Mouse (Mus musculus) neural tube, embryonic 14.5 days (tissue): ENCODE data around the gene Met. TPM values are rescaled to one million over a fixed set of nuclear protein-coding genes. Genes with fewer than 3 reads are reported as not detected.

ENCODE experiments used
- ATAC-seq: fragments of 200-750 bp; cut with Nextera tagmentation; 2 replicates; pipeline ENCODE4 v1.8.0; 2017; ENCODE audit warnings: low read depth, mild to moderate bottlenecking, moderate TSS enrichment, moderate library complexity
- H3K27ac ChIP-seq: fragments of 300-500 bp; sonication (generic); 2 replicates; pipeline ENCODE4 v1.5.1; 2014; ENCODE audit warnings: low read depth, mild to moderate bottlenecking, control low read depth, low read length, moderate library complexity, mixed read lengths
- H3K27me3 ChIP-seq: fragments of 300-500 bp; sonication (generic); 2 replicates; pipeline ENCODE4 v1.6.1; 2014; ENCODE audit warnings: low read length; ENCODE audit not compliant: control insufficient read depth, insufficient read depth
- H3K36me3 ChIP-seq: fragments of 300-500 bp; sonication (generic); 2 replicates; pipeline ENCODE4 v1.6.1; 2014; ENCODE audit warnings: low read length, mixed read lengths; ENCODE audit not compliant: control insufficient read depth, insufficient read depth
- H3K4me1 ChIP-seq: fragments of 300-500 bp; sonication (generic); 2 replicates; pipeline ENCODE4 v1.6.1; 2014; ENCODE audit warnings: low read length; ENCODE audit not compliant: control insufficient read depth, insufficient read depth
- H3K4me2 ChIP-seq: fragments of 300-500 bp; sonication (generic); 2 replicates; pipeline ENCODE4 v1.6.1; 2014; ENCODE audit warnings: mild to moderate bottlenecking, low read depth, low read length, control low read depth
- H3K4me3 ChIP-seq: fragments of 300-500 bp; sonication (generic); 2 replicates; pipeline ENCODE4 v1.5.1; 2014; ENCODE audit warnings: low read depth, low read length, control low read depth, mixed read lengths
- H3K9ac ChIP-seq: fragments of 300-500 bp; sonication (generic); replicated peaks from 2 replicates; pipeline ENCODE4 v1.6.1; 2014; ENCODE audit warnings: low read depth, mild to moderate bottlenecking, control low read depth, low read length, mixed read lengths
- H3K9me3 ChIP-seq: fragments of 300-500 bp; sonication (generic); 2 replicates; pipeline ENCODE4 v1.6.1; 2016; ENCODE audit warnings: low read length; ENCODE audit not compliant: control insufficient read depth
- WGBS: fragments of 180-500 bp; shearing (Covaris S2); extraction: QIAGEN DNeasy Blood & Tissue Kit; methylation state at CpG from one replicate; pipeline ENCODE4 v1.1.7; 2014; 5-methylcytosine and 5-hydroxymethylcytosine counted together
- polyA plus RNA-seq: library from polyadenylated mRNA; unstranded; fragments of >200 nt; fragmentation: Nextera tagmentation; extraction: Ambion mirVana; gene quantifications from 2 replicates; pipeline ENCODE4 v1.2.1, GENCODE M21; 2014

Gene Met
- polyA plus RNA-seq, 1 experiment from 2014 or later: 6.7 TPM

DNA sequence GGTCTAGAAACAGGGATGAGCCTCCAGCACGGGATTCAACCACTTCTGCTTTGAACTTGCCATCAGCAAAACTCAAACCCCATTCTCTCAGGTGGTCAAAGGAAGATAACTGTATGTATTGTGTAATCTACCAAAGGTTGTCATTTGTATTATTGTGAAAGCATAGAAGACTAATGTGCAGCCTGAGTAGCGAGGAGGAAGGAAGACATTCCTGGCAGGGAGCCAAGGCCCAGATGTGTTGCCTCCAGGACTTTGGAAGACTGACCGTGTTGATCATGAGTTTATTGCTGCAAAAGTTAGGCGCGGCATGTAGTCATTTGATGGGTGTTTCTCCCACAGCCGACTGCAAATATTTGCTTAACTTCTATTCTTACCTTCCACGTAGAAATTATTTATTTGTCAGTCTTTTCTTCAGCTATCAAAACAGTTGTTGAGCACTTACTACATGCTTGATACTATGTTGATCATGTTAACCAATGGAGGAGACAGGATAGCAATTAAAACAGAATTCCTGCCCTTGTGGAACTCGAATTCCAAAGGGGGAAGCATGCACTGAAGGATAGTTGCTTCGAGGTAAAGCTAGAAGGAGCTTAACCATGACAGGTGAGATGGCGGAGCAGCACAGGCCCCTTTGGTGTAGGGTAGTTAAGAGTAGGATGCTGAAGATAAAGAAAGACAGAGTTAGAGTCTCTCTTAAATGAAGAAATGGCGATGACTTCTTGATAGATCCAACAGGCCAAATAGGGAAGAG is 132.3 kb downstream of the Met start:
- no peak overlapping the region for H3K27ac ChIP-seq
- H3K36me3 ChIP-seq: no peaks in the 10 kb centered on the region
- no peaks in the 10 kb centered on the region for H3K27me3 ChIP-seq
- H3K9me3 ChIP-seq: peaks cover 3% of the 10 kb centered on the region; the same call in 1 of the 2 replicates
- WGBS: 81% methylated on average over 11 of the region's 11 CpGs
- no peaks in the 10 kb centered on the region for H3K4me1 ChIP-seq
- no peak overlapping the region for H3K4me2 ChIP-seq
- H3K9ac ChIP-seq: no peak overlapping the region
- no peak for ATAC-seq
- no peak overlapping the region for H3K4me3 ChIP-seq

DNA sequence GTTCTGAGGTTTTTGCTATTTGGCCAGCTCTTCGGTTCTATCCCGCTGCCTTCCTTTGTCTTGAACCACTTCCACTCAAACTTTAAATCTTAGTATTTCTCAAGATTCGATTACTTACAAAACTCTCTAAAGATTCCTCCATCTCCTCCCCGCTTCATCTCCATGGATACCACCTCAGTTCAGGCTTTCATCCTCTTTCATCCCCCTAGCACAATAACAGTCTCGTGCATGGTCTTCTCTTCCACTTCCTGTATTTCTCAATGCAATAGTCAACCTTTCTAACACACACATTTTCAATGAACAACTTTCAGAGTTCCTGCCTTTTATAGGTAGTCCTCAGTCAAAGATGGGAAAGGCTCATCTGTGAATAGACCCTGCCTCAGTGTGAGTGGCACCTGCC is 135.8 kb downstream of the Met start:
- Histone ChIP-seq H3K4me1 (no peaks in the 10 kb centered on the region), H3K36me3 (no peaks in the 10 kb centered on the region), H3K9ac (no peak overlapping the region), H3K9me3 (no peaks in the 10 kb centered on the region), H3K4me3 (no peak overlapping the region), H3K27me3 (no peaks in the 10 kb centered on the region), H3K4me2 (no peak overlapping the region), H3K27ac (no peak overlapping the region)
- WGBS: 78% methylated on average over 5 of the region's 5 CpGs
- ATAC-seq: no peak

DNA sequence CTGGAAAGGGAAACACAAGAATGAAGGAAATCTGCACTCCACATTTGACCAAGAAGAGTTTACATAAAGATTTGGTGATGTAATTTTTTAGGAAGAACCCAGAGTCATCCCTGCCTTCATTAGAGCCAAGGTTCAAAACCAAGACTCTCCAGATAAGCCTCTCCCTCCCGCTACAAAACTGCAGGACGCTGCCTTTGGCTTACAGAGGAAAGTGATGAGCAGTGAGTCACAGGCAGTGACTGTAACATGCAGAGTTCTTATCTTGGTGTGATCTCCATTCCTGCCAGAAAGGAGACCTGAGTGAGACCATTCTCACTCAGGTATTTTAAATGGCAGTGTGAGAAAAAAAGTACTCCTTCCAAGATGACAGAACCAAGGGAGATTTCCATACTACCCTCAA is 137.9 kb downstream of the Met start:
- Histone ChIP-seq H3K27ac (no peak overlapping the region), H3K4me2 (no peak overlapping the region), H3K4me3 (no peak overlapping the region), H3K9me3 (no peaks in the 10 kb centered on the region), H3K4me1 (no peaks in the 10 kb centered on the region), H3K9ac (no peak overlapping the region), H3K27me3 (no peaks in the 10 kb centered on the region), H3K36me3 (no peaks in the 10 kb centered on the region)
- ATAC-seq: no peak
- WGBS: 64% methylated on average over 2 of the region's 2 CpGs

DNA sequence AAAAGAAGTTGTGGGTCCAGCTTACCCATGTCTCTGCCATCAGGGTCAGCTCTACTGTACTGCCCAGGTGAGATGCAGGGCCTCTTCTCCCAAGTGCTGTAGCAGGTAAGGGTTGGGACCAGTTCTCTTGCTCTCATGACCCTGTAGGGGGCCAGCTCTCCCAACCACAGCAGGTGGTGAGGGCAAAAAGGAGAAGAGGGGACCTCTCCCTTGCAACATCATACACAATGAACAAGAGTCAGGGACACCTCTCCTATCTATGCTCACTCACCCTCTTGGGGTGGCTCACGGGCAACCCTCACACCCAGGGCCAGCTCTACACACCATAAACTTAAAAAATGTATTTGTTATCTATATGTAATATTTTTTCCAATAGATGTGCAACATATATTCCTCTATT is 143.3 kb downstream of the Met start:
- Histone ChIP-seq H3K36me3 (no peaks in the 10 kb centered on the region), H3K9me3 (no peaks in the 10 kb centered on the region), H3K27ac (no peak overlapping the region), H3K27me3 (no peaks in the 10 kb centered on the region), H3K9ac (no peak overlapping the region), H3K4me2 (no peak overlapping the region), H3K4me3 (no peak overlapping the region), H3K4me1 (no peaks in the 10 kb centered on the region)
- WGBS: 90% methylated on average over 1 of the region's 1 CpGs
- no peak for ATAC-seq

DNA sequence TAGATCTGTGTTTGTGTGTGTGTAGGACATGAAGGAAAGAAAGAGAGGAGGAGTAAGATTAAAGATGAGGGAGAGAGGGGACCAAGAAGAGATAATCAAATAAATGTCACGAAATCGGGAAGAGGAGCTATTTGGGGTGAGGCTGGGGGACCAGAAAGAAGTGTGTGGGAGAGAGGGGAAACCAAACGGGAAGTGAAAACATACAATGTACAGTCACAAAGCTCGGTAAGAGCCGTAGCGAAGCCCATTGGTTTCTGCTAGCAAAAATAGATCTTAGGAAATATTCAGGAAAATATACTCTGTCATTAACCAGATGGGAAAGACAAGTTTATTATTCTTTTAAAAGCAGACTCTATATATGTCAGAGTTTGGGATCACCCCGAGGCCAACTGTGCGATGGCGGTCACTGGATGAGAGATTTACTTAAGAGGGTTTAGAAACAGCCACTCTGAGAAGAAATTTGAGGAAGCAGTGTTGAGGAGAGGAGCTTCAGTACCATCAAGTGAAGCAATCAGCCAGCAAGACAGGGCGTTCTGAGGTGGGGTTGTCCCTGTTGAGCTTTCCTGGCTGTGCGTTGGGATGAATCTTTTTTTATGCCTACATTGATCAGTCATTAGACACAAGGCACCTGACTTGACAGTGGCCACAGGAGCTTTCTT is 147.9 kb downstream of the Met start:
- ATAC-seq: no peak
- Histone ChIP-seq H3K27me3 (no peaks in the 10 kb centered on the region), H3K36me3 (no peaks in the 10 kb centered on the region)

DNA sequence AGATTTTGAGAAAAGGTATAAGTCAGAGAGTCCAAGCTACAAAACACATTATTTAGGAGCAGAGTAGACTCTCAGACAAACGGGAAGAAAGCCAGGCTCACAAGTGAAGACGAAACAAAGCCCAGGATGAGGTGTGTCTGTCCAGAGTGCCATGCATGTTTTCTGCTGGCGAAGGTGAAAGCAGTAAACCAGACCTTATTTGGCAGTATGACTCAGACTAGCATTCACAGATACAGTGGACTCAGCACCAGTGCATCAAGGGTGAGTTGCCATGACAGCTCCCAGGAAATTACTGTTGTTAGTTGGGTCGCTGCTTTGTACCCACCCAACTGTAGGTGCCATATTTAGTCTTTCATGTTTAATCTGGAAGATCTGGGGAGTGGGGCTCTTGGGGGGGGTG is 149.1 kb downstream of the Met start:
- Histone ChIP-seq H3K9me3 (no peaks in the 10 kb centered on the region), H3K27me3 (no peaks in the 10 kb centered on the region), H3K4me3 (no peak overlapping the region), H3K4me1 (no peaks in the 10 kb centered on the region), H3K27ac (no peak overlapping the region), H3K9ac (no peak overlapping the region), H3K4me2 (no peak overlapping the region), H3K36me3 (no peaks in the 10 kb centered on the region)
- ATAC-seq: no peak
- 92% methylated on average over 4 of the region's 4 CpGs for WGBS

More for the DNA sequence above, 147.9 kb downstream of the Met start:
- Histone ChIP-seq H3K4me2 (no peak overlapping the region), H3K27ac (no peak overlapping the region), H3K9ac (no peak overlapping the region), H3K4me3 (no peak overlapping the region), H3K4me1 (no peaks in the 10 kb centered on the region), H3K9me3 (no peaks in the 10 kb centered on the region)
- WGBS: 90% methylated on average over 11 of the region's 11 CpGs

DNA sequence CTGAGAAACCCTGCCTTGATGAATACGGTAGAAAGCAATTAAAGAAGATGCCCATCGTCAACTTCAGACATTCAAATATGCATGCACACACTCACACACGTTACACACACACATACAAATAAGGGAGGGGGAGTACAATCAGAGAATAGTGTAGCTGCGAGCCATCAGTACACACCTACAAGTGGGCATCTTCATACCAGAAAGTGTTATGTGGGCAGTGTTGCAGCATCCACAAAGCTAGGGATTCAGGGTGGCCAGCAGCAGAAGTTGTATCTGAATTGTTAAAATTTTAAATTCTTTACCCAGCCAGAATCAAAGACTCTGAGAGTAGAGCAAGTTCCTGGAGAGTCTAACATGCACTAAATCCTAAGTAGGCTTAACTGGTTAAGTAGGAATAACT is 157.2 kb downstream of the Met start:
- H3K27ac ChIP-seq: no peak overlapping the region
- WGBS: 88% methylated on average over 4 of the region's 4 CpGs
- H3K4me3 ChIP-seq: no peak overlapping the region
- no peak overlapping the region for H3K4me2 ChIP-seq
- no peak for ATAC-seq
- no peaks in the 10 kb centered on the region for H3K4me1 ChIP-seq
- no peak overlapping the region for H3K9ac ChIP-seq
- no peaks in the 10 kb centered on the region for H3K27me3 ChIP-seq
- no peaks in the 10 kb centered on the region for H3K36me3 ChIP-seq
- no peaks in the 10 kb centered on the region for H3K9me3 ChIP-seq

DNA sequence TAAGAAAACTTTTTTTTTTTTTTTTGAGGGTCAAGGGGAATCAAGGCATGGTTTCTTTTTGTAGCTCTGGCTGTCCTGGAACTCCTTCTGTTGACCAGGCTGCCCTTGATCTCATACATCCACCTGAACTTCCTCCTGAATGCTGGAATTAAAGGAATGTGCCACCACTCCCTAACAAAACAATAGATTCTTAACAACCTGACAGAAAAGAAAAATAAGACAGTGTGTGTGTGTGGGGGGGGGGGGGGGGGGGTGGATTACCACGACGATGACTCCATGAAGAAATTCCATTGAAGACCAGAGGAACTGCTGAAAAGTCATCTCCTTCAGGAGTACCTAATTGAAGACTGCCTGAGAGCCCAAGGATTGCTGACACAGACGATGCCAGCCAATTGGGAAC is 157.8 kb downstream of the Met start:
- no peak overlapping the region for H3K27ac ChIP-seq
- no peak for ATAC-seq
- no peaks in the 10 kb centered on the region for H3K27me3 ChIP-seq
- no peaks in the 10 kb centered on the region for H3K4me1 ChIP-seq
- H3K36me3 ChIP-seq: no peaks in the 10 kb centered on the region
- H3K4me3 ChIP-seq: no peak overlapping the region
- no peak overlapping the region for H3K9ac ChIP-seq
- H3K4me2 ChIP-seq: no peak overlapping the region
- H3K9me3 ChIP-seq: no peaks in the 10 kb centered on the region
- 83% methylated on average over 3 of the region's 3 CpGs for WGBS
